Mouse (Mus musculus) limb, embryonic 15.5 days (tissue): ENCODE measurements around the gene Clasrp. TPM values are rescaled to one million over a fixed set of nuclear protein-coding genes. Genes with fewer than 3 reads are reported as not detected.

Experiments used
- ATAC-seq: fragments of 200-750 bp; cut with Nextera tagmentation; 2 replicates; pipeline ENCODE4 v1.8.0; 2017; ENCODE audit warnings: low read depth, moderate TSS enrichment; ENCODE audit not compliant: insufficient number of reproducible peaks, low FRiP score, low TSS enrichment
- H3K27ac ChIP-seq: fragments of 300-500 bp; sonication (generic); 2 replicates; pipeline ENCODE4 v1.5.1; 2015; ENCODE audit warnings: moderate library complexity, mild to moderate bottlenecking, inconsistent platforms
- H3K27me3 ChIP-seq: fragments of 300-500 bp; sonication (generic); 2 replicates; pipeline ENCODE4 v1.6.1; 2015; ENCODE audit warnings: inconsistent platforms
- H3K36me3 ChIP-seq: fragments of 300-500 bp; sonication (generic); 2 replicates; pipeline ENCODE4 v1.6.1; 2015; ENCODE audit warnings: inconsistent platforms
- H3K4me1 ChIP-seq: fragments of 300-500 bp; sonication (generic); 2 replicates; pipeline ENCODE4 v1.6.1; 2015; ENCODE audit warnings: inconsistent platforms
- H3K4me2 ChIP-seq: fragments of 300-500 bp; sonication (generic); 2 replicates; pipeline ENCODE4 v1.6.1; 2015; ENCODE audit warnings: mild to moderate bottlenecking, inconsistent platforms
- H3K4me3 ChIP-seq: fragments of 300-500 bp; sonication (generic); 2 replicates; pipeline ENCODE4 v1.5.1; 2015; ENCODE audit warnings: mild to moderate bottlenecking, inconsistent platforms
- H3K9ac ChIP-seq: fragments of 300-500 bp; sonication (generic); 2 replicates; pipeline ENCODE4 v1.6.1; 2015; ENCODE audit warnings: inconsistent platforms
- H3K9me3 ChIP-seq: fragments of 300-500 bp; sonication (generic); 2 replicates; pipeline ENCODE4 v1.6.1; 2016; ENCODE audit warnings: inconsistent platforms
- WGBS: fragments of 180-500 bp; shearing (Covaris S2); methylation state at CpG from one replicate; pipeline ENCODE4 v1.1.7; 2015; 5-methylcytosine and 5-hydroxymethylcytosine counted together
- polyA plus RNA-seq: library from polyadenylated mRNA; unstranded; fragments of >200 nt; fragmentation: Nextera tagmentation; extraction: Ambion mirVana; gene quantifications from 2 replicates; pipeline ENCODE4 v1.2.1, GENCODE M21; 2015

Clasrp gene
- polyA plus RNA-seq, 1 experiment from 2014 or later, result 49.8 TPM

DNA sequence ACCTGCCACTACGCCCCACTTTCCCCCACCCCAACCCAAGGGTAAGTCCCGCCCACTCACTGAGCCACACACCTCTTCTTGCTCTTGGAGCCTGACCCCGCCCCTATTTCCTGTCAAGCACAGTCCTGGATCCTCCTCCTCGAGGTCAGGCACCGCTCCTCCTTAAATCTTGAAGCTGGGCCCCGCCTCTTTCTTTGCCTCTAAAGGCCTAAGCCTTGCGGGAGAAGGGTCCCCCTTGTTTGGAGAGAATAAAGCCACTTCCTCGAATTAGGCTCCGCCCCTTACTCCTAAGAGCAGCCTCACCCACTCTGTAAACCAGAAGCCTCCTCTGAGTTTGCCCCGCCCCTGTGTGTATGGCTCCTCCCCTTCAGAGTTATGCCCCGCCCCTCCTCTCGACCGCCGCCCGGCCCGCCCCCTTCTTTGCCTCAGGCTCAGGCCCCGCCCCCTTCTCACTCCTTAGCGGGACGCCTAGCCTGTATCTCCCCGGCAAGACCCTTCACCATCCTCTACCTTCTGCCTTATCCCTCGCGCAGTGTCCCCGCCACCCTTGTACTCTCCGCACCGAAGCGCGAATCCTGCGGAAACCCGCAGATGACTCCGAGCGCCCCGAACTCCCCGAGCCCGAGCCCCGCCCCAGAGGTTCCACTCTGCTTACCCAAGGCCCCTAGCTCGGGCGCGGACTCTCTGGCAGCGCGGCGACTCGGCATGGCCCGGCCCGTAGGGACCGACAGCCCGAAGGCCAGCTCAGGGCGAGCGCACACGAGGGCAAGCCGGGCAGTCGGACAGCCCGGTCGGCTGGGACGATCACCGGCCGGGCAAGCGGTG, 24.5 kb upstream of the Clasrp start:
- 1% methylated on average over 55 of the region's 57 CpGs for WGBS

DNA sequence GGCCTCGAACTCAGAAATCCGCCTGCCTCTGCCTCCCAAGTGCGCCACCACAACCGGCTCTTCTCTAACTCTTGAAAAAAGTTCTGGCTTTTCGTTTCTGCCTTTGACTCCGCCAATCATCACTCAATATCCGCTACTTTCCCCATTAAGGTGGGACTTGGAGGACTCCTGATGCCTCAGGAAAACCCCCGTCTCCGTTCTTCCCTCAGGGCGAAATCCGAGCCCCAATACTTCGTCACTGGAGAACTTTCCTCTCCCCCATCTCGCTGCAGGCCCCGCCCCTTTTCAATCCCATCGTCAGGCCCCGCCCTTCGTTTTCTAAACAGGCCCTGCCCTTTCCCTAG, 23.9 kb upstream of the Clasrp start:
- no peak for ATAC-seq

More for the DNA sequence above, 24.5 kb upstream of the Clasrp start:
- H3K9me3 ChIP-seq, result no peaks in the 10 kb centered on the region
- peaks cover 16% of the 10 kb centered on the region; the same call in 1 of the 2 replicates for H3K4me1 ChIP-seq
- ATAC-seq, result peak; percentile 89
- peak overlapping the region; percentile 91 for H3K27ac ChIP-seq
- H3K36me3 ChIP-seq, result peaks cover 20% of the 10 kb centered on the region
- peak overlapping the region; percentile 95 for H3K4me2 ChIP-seq
- peak overlapping the region; percentile 89 for H3K4me3 ChIP-seq
- H3K9ac ChIP-seq, result peak overlapping the region; percentile 65
- H3K27me3 ChIP-seq, result no peaks in the 10 kb centered on the region

GRCm38 (mm10) chr7:19627721-19628120, 23.4 kb upstream of the Clasrp start:
- no peak for ATAC-seq
- 0 out of 2 replicates have a peak overlapping the region, but pooled peaks have one; percentile 91 for H3K27ac ChIP-seq

More for the DNA sequence above, 23.9 kb upstream of the Clasrp start:
- WGBS, result 15% methylated on average over 17 of the region's 17 CpGs
- peak overlapping the region; percentile 95 for H3K4me2 ChIP-seq
- H3K9ac ChIP-seq, result no peak overlapping the region
- no peaks in the 10 kb centered on the region for H3K27me3 ChIP-seq
- H3K4me1 ChIP-seq, result peaks cover 16% of the 10 kb centered on the region; the same call in 1 of the 2 replicates
- peaks cover 14% of the 10 kb centered on the region for H3K36me3 ChIP-seq
- peak overlapping the region; percentile 89 for H3K4me3 ChIP-seq
- H3K9me3 ChIP-seq, result no peaks in the 10 kb centered on the region
- peak overlapping the region; percentile 91 for H3K27ac ChIP-seq

DNA sequence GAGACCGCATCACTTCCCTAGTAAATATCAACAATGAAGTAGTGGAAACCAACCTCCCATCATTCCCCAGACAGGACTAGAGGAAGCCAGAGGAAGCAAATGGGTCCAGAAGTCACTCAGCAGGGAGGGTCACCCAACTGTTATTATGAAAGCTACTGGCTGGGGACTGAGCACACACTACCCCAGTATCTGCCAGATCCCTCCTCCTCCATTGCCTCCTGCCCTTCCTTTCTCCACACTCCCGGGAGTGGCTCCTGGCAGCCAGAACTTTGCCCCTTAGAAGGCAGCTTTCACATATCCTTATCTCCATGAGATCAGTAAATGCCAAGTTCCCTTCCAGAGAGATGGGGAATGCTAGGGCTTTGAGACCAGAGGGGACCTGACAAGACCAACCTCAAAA, 19.1 kb upstream of the Clasrp start:
- Histone ChIP-seq H3K36me3 (no peaks in the 10 kb centered on the region), H3K27me3 (0 out of 2 replicates have a peak, but pooled peaks cover 4% of the 10 kb centered on the region), H3K9me3 (no peaks in the 10 kb centered on the region), H3K9ac (no peak overlapping the region), H3K4me1 (peaks cover 14% of the 10 kb centered on the region), H3K4me3 (no peak overlapping the region), H3K27ac (no peak overlapping the region), H3K4me2 (no peak overlapping the region)
- 74% methylated on average over 2 of the region's 2 CpGs for WGBS
- ATAC-seq, result no peak

More at GRCm38 (mm10) chr7:19627721-19628120, 23.4 kb upstream of the Clasrp start:
- Histone ChIP-seq H3K4me1 (peaks cover 16% of the 10 kb centered on the region; the same call in 1 of the 2 replicates), H3K36me3 (peaks cover 9% of the 10 kb centered on the region), H3K27me3 (no peaks in the 10 kb centered on the region), H3K9me3 (no peaks in the 10 kb centered on the region), H3K4me3 (peak overlapping the region; percentile 89), H3K9ac (no peak overlapping the region), H3K4me2 (peak overlapping the region; percentile 95)
- WGBS, result 67% methylated on average over 3 of the region's 3 CpGs

GRCm38 (mm10) chr7:19622241-19622640, 18.0 kb upstream of the Clasrp start:
- no peak overlapping the region for H3K9ac ChIP-seq
- 0 out of 2 replicates have a peak, but pooled peaks cover 4% of the 10 kb centered on the region for H3K27me3 ChIP-seq
- H3K36me3 ChIP-seq, result no peaks in the 10 kb centered on the region; the same call in 1 of the 2 replicates
- no peak overlapping the region for H3K4me2 ChIP-seq
- no peaks in the 10 kb centered on the region for H3K9me3 ChIP-seq
- 13% methylated on average over 6 of the region's 6 CpGs for WGBS
- H3K4me3 ChIP-seq, result no peak overlapping the region
- no peak for ATAC-seq
- peaks cover 7% of the 10 kb centered on the region for H3K4me1 ChIP-seq
- no peak overlapping the region for H3K27ac ChIP-seq

- ATAC-seq, result no peak
- Histone ChIP-seq H3K9ac (no peak overlapping the region), H3K36me3 (peaks cover 6% of the 10 kb centered on the region; the same call in 1 of the 2 replicates), H3K4me2 (no peak overlapping the region), H3K4me1 (peaks cover 7% of the 10 kb centered on the region), H3K9me3 (no peaks in the 10 kb centered on the region), H3K4me3 (no peak overlapping the region), H3K27me3 (0 out of 2 replicates have a peak, but pooled peaks cover 4% of the 10 kb centered on the region), H3K27ac (no peak overlapping the region)
- WGBS, result 89% methylated on average over 7 of the region's 7 CpGs
Observed at GRCm38 (mm10) chr7:19620811-19621210, 16.5 kb upstream of the Clasrp start.

GRCm38 (mm10) chr7:19619004-19619801, 14.9 kb upstream of the Clasrp start:
- Histone ChIP-seq H3K27me3 (0 out of 2 replicates have a peak, but pooled peaks cover 4% of the 10 kb centered on the region), H3K9me3 (no peaks in the 10 kb centered on the region), H3K27ac (peak overlapping the region; percentile 19; the same call in 1 of the 2 replicates), H3K36me3 (peaks cover 17% of the 10 kb centered on the region), H3K4me2 (peak overlapping the region; percentile 44), H3K9ac (0 out of 2 replicates have a peak overlapping the region, but pooled peaks have one; percentile 3), H3K4me3 (peak overlapping the region; percentile 31), H3K4me1 (peaks cover 7% of the 10 kb centered on the region)
- WGBS, result 10% methylated on average over 35 of the region's 35 CpGs
- peak; percentile 27; the same call in 1 of the 2 replicates for ATAC-seq

GRCm38 (mm10) chr7:19615036-19615577, 10.8 kb upstream of the Clasrp start:
- Histone ChIP-seq H3K4me2 (no peak overlapping the region), H3K4me3 (no peak overlapping the region), H3K4me1 (peaks cover 7% of the 10 kb centered on the region), H3K9me3 (no peaks in the 10 kb centered on the region), H3K9ac (no peak overlapping the region), H3K36me3 (peaks cover 36% of the 10 kb centered on the region), H3K27ac (no peak overlapping the region), H3K27me3 (0 out of 2 replicates have a peak, but pooled peaks cover 4% of the 10 kb centered on the region)
- 83% methylated on average over 12 of the region's 12 CpGs for WGBS
- no peak for ATAC-seq

GRCm38 (mm10) chr7:19610969-19611368, 6.7 kb upstream of the Clasrp start:
- H3K4me1 ChIP-seq, result no peaks in the 10 kb centered on the region
- no peak overlapping the region for H3K27ac ChIP-seq
- H3K4me3 ChIP-seq, result no peak overlapping the region
- H3K9ac ChIP-seq, result no peak overlapping the region
- no peaks in the 10 kb centered on the region for H3K27me3 ChIP-seq
- WGBS, result 80% methylated on average over 5 of the region's 5 CpGs
- H3K4me2 ChIP-seq, result no peak overlapping the region
- no peak for ATAC-seq
- H3K36me3 ChIP-seq, result peaks cover 33% of the 10 kb centered on the region
- no peaks in the 10 kb centered on the region for H3K9me3 ChIP-seq

DNA sequence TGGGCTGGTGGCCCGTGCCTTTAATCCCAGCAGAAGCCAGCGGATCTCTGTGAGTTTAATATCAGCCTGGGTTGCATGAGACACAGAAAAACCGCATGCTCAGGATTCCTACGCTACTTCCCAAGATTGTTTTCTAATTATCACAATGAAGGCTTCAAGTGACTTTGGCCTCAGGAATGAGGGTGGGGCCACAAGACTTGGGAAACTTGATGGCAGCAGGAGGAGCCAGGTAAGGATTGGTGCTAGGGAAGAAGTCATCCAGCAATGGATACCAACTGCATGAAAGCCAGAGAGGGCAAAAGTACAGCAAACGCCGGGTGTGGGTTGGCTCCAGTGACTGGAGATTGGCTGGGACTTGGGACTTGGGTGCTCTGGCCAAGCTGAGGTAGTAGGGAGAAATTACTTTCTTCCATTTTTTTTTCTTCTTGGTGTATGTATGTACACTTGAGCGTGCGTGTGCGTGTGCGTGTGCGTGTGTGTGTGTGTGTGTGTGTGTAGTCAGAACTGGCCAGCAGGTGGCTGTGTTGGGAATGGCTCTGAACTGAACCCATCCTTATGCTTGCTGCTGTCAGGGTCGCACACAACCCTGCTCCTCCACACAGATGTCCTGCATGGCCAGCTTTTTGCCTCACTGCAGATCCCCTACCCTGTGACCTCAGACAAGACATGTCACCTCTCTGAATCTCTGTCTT, 5.5 kb upstream of the Clasrp start:
- Histone ChIP-seq H3K4me1 (no peaks in the 10 kb centered on the region), H3K27ac (no peak overlapping the region), H3K9me3 (no peaks in the 10 kb centered on the region), H3K36me3 (peaks cover 25% of the 10 kb centered on the region), H3K4me2 (no peak overlapping the region), H3K27me3 (no peaks in the 10 kb centered on the region), H3K4me3 (no peak overlapping the region), H3K9ac (no peak overlapping the region)
- WGBS, result 89% methylated on average over 12 of the region's 12 CpGs
- ATAC-seq, result no peak

DNA sequence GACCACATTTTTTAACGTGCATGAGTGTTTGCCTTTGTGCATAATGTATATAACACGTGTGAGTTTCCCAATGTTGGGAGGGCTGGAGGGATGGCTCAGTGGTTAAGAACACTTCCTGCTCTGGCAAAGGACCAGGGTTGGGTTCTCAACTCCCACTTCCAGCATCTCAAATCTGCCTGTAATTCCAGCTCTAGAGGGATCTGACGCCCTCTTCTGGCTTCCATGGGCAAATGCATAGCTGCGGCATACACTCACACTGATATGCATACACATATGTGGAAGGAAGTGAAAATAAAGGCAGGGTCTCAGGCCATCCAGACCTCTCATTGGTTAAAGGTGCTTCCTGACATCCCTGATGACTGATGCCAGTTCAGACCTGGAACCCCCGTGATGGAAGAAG, 3.0 kb upstream of the Clasrp start:
- peaks cover 21% of the 10 kb centered on the region for H3K36me3 ChIP-seq
- no peaks in the 10 kb centered on the region for H3K27me3 ChIP-seq
- H3K9me3 ChIP-seq, result no peaks in the 10 kb centered on the region
- H3K27ac ChIP-seq, result no peak overlapping the region
- no peak overlapping the region for H3K9ac ChIP-seq
- H3K4me1 ChIP-seq, result peaks cover 15% of the 10 kb centered on the region
- no peak overlapping the region for H3K4me2 ChIP-seq
- no peak overlapping the region for H3K4me3 ChIP-seq
- no peak for ATAC-seq
- 79% methylated on average over 5 of the region's 5 CpGs for WGBS
